ENCODE assay signal across 8 mouse cellular contexts in genomic region chr9:72491559-72492193, GRCm38 (mm10). TPM values are rescaled to one million over a fixed set of nuclear protein-coding genes. Genes with fewer than 3 reads are reported as not detected.
A peak's percentile ranks its signal among the peaks of the same experiment; 100 is the strongest.
DNase-seq lines count a peak whose midpoint lies in the region; ATAC-seq and TF ChIP-seq lines count a peak whose summit lies in the region.

No protein-coding gene starts in this region.

- no peaks in the 10 kb centered on the region for H3K9me3 ChIP-seq in hindbrain, embryonic 15.5 days

- CTCF ChIA-PET in Patski (lab: Charles Lee): interaction anchor here (0.6 to 2.2 kb wide), 3 partner anchors 10 to 144 kb away, joined by 3 to 6 read pairs (median 4); no protein-coding TSS in a partner anchor

- WGBS in hindbrain, embryonic 15.5 days: under 1% methylated on average over 32 of the region's 32 CpGs

- peak overlapping the region; percentile 60 for H3K9ac ChIP-seq in hindbrain, embryonic 15.5 days

- no peaks in the 10 kb centered on the region for H3K36me3 ChIP-seq in hindbrain, embryonic 15.5 days

- in situ Hi-C loops in Patski (cut with MboI; ENCODE audit: low pct_unique_long_range_greater_than_20kb): no loop called here

- H3K4me1 ChIP-seq in hindbrain, embryonic 15.5 days (replicated peaks): peaks cover 9% of the 10 kb centered on the region

- ATAC-seq in Patski: peak; percentile 91
- ATAC-seq in hindbrain, embryonic 15.5 days (ENCODE audit: low FRiP score, low read depth): peak; percentile 96

- POLR2A ChIA-PET in Patski (lab: Charles Lee): interaction anchor here (1.2 to 1.4 kb wide), 2 partner anchors 23 to 65 kb away, joined by 3 to 4 read pairs; no protein-coding TSS in a partner anchor

- DNase-seq in Patski (ENCODE audit: low read depth, low spot score): peak; percentile 46
- DNase-seq in cerebellum, postnatal 14 days: peak; percentile 92 to 95
- DNase-seq in frontal cortex, postnatal 25 days (ENCODE audit: low spot score in 2 of 2): peak; percentile 79 to 80
- DNase-seq in left cerebral cortex, adult 11 months (ENCODE audit: low spot score): peak; percentile 88
- DNase-seq in lung, postnatal 4 days: peak; percentile 92 to 94
- peak; percentile 79 for DNase-seq in retina, postnatal 7 days (ENCODE audit: low read depth, low spot score)
- DNase-seq in urinary bladder, adult 2 months (ENCODE audit: low spot score): peak; percentile 68

- H3K4me3 ChIP-seq in hindbrain, embryonic 15.5 days: peak overlapping the region; percentile 70

- peak overlapping the region; percentile 88 for H3K27ac ChIP-seq in hindbrain, embryonic 15.5 days (replicated peaks)

- peaks cover 6% of the 10 kb centered on the region for H3K27me3 ChIP-seq in Patski
- no peaks in the 10 kb centered on the region for H3K27me3 ChIP-seq in hindbrain, embryonic 15.5 days

- peak overlapping the region; percentile 81 for H3K4me2 ChIP-seq in hindbrain, embryonic 15.5 days

- TF ChIP-seq CTCF in Patski (IDR thresholded peaks at IDR 0.05): no peak

RNA-seq across cellular contexts. Expression of gene Tex9, which starts 0.3 kb away (rescaled TPM):
- polyA plus RNA-seq in Patski (2021): 23.6 TPM
- 28.8 and 37.9 TPM in 2 replicates for polyA plus RNA-seq in hindbrain, embryonic 15.5 days (2015; fragmentation: Nextera tagmentation; extraction: Ambion mirVana)
- 11.7 and 12.1 TPM in 2 replicates for polyA plus RNA-seq in urinary bladder, adult 2 months (2012; rRNA removed)

RNA-seq across cellular contexts. Expression of gene Rfx7, which starts 40.4 kb away (rescaled TPM):
- polyA plus RNA-seq in Patski (2021): 16.7 TPM
- 15.0 and 15.4 TPM in 2 replicates for polyA plus RNA-seq in hindbrain, embryonic 15.5 days (2015; fragmentation: Nextera tagmentation; extraction: Ambion mirVana)
- polyA plus RNA-seq in urinary bladder, adult 2 months (2012; rRNA removed): 6.6 and 8.9 TPM in 2 replicates

RNA-seq across cellular contexts. Expression of gene Mns1, which starts 53.9 kb away (rescaled TPM):
- 5.5 TPM for polyA plus RNA-seq in Patski (2021)
- polyA plus RNA-seq in hindbrain, embryonic 15.5 days (2015; fragmentation: Nextera tagmentation; extraction: Ambion mirVana): 10.4 and 12.0 TPM in 2 replicates
- 1.2 and 1.8 TPM in 2 replicates for polyA plus RNA-seq in urinary bladder, adult 2 months (2012; rRNA removed)

Comparison
In these comparisons a context has a peak if more than half of its experiments do, and no peak if none do; other contexts are left out.
1. Peak in every context shown above with its lines: DNase-seq, ATAC-seq, H3K4me3 ChIP-seq and H3K27ac ChIP-seq.